Mouse (Mus musculus) forebrain, embryonic 10.5 days (tissue): ENCODE data around the gene Fntb. TPM values are rescaled to one million over a fixed set of nuclear protein-coding genes. Genes with fewer than 3 reads are reported as not detected.

Experiments
- DNase-seq: peaks from one replicate; pipeline ENCODE4 v3.0.0-alpha.2; 2017; ENCODE audit warnings: low spot score; ENCODE audit errors: extremely low spot score
- H3K27ac ChIP-seq: fragments of 300-500 bp; sonication (generic); 2 replicates; pipeline ENCODE4 v1.5.1; 2016; ENCODE audit warnings: mild to moderate bottlenecking
- H3K27me3 ChIP-seq: fragments of 300-500 bp; sonication (generic); 2 replicates; pipeline ENCODE4 v1.6.1; 2016; ENCODE audit warnings: mild to moderate bottlenecking; ENCODE audit not compliant: poor library complexity, severe bottlenecking
- H3K36me3 ChIP-seq: fragments of 300-500 bp; sonication (generic); replicated peaks from 2 replicates; pipeline ENCODE4 v1.6.1; 2016; ENCODE audit warnings: mild to moderate bottlenecking, moderate library complexity
- H3K4me1 ChIP-seq: fragments of 300-500 bp; sonication (generic); 2 replicates; pipeline ENCODE4 v1.6.1; 2016
- H3K4me3 ChIP-seq: fragments of 300-500 bp; sonication (generic); 2 replicates; pipeline ENCODE4 v1.5.1; 2016; ENCODE audit warnings: mild to moderate bottlenecking, moderate library complexity
- H3K9me3 ChIP-seq: fragments of 300-500 bp; sonication (generic); 2 replicates; pipeline ENCODE4 v1.6.1; 2016; ENCODE audit warnings: mild to moderate bottlenecking, moderate library complexity
- WGBS: fragments of 180-500 bp; shearing (Covaris S2); methylation state at CpG from one replicate; pipeline ENCODE4 v1.1.7; 2016; 5-methylcytosine and 5-hydroxymethylcytosine counted together
- polyA plus RNA-seq: library from polyadenylated mRNA; unstranded; fragments of >200 nt; fragmentation: Nextera tagmentation; extraction: Ambion mirVana; gene quantifications from 2 replicates; pipeline ENCODE4 v1.2.1, GENCODE M21; 2016

The Fntb gene
- polyA plus RNA-seq, 1 experiment from 2014 or later = 44.7 TPM

- Histone ChIP-seq H3K4me1 (peaks cover 15% of the 10 kb centered on the region), H3K27me3 (no peaks in the 10 kb centered on the region), H3K27ac (no peak overlapping the region), H3K4me3 (no peak overlapping the region), H3K9me3 (no peaks in the 10 kb centered on the region), H3K36me3 (peaks cover 36% of the 10 kb centered on the region)
- 88% methylated on average over 5 of the region's 5 CpGs for WGBS
- no peak for DNase-seq
Observed at GRCm38 (mm10) chr12:76909218-76909617, 143.8 kb downstream of the Fntb start.

GRCm38 (mm10) chr12:76910258-76910940, 145.0 kb downstream of the Fntb start:
- H3K27ac ChIP-seq = peak overlapping the region; percentile 65; the same call in 1 of the 2 replicates
- H3K4me1 ChIP-seq = peaks cover 15% of the 10 kb centered on the region
- H3K27me3 ChIP-seq = no peaks in the 10 kb centered on the region
- WGBS = 73% methylated on average over 11 of the region's 11 CpGs
- H3K4me3 ChIP-seq = no peak overlapping the region
- H3K9me3 ChIP-seq = no peaks in the 10 kb centered on the region
- H3K36me3 ChIP-seq = peaks cover 39% of the 10 kb centered on the region
- no peak for DNase-seq

GRCm38 (mm10) chr12:76911171-76911726, 145.9 kb downstream of the Fntb start:
- 72% methylated on average over 16 of the region's 16 CpGs for WGBS
- H3K4me3 ChIP-seq = no peak overlapping the region
- H3K36me3 ChIP-seq = peaks cover 42% of the 10 kb centered on the region
- no peaks in the 10 kb centered on the region for H3K27me3 ChIP-seq
- H3K27ac ChIP-seq = 0 out of 2 replicates have a peak overlapping the region, but pooled peaks have one; percentile 41
- no peaks in the 10 kb centered on the region for H3K9me3 ChIP-seq
- DNase-seq = no peak
- H3K4me1 ChIP-seq = peaks cover 15% of the 10 kb centered on the region

GRCm38 (mm10) chr12:76912193-76912592, 146.8 kb downstream of the Fntb start:
- peaks cover 43% of the 10 kb centered on the region for H3K36me3 ChIP-seq
- H3K27ac ChIP-seq = no peak overlapping the region
- DNase-seq = no peak
- no peaks in the 10 kb centered on the region for H3K27me3 ChIP-seq
- H3K9me3 ChIP-seq = no peaks in the 10 kb centered on the region
- H3K4me1 ChIP-seq = peaks cover 15% of the 10 kb centered on the region
- WGBS = 88% methylated on average over 9 of the region's 9 CpGs
- no peak overlapping the region for H3K4me3 ChIP-seq

- 90% methylated on average over 11 of the region's 11 CpGs for WGBS
Observed at GRCm38 (mm10) chr12:76916163-76916562, 150.8 kb downstream of the Fntb start.

GRCm38 (mm10) chr12:76918113-76918512, 152.7 kb downstream of the Fntb start:
- H3K4me3 ChIP-seq = no peak overlapping the region
- DNase-seq = no peak
- H3K36me3 ChIP-seq = peaks cover 35% of the 10 kb centered on the region
- H3K9me3 ChIP-seq = no peaks in the 10 kb centered on the region
- WGBS = 81% methylated on average over 6 of the region's 6 CpGs
- H3K27ac ChIP-seq = no peak overlapping the region
- no peaks in the 10 kb centered on the region for H3K27me3 ChIP-seq
- peaks cover 5% of the 10 kb centered on the region for H3K4me1 ChIP-seq

More at GRCm38 (mm10) chr12:76916163-76916562, 150.8 kb downstream of the Fntb start:
- H3K27ac ChIP-seq = no peak overlapping the region; the same call in 1 of the 2 replicates
- H3K36me3 ChIP-seq = peaks cover 41% of the 10 kb centered on the region
- no peak for DNase-seq
- peaks cover 9% of the 10 kb centered on the region for H3K4me1 ChIP-seq
- H3K9me3 ChIP-seq = no peaks in the 10 kb centered on the region
- H3K27me3 ChIP-seq = no peaks in the 10 kb centered on the region
- no peak overlapping the region for H3K4me3 ChIP-seq

GRCm38 (mm10) chr12:76918855-76919254, 153.5 kb downstream of the Fntb start:
- H3K4me3 ChIP-seq = no peak overlapping the region
- no peaks in the 10 kb centered on the region for H3K9me3 ChIP-seq
- WGBS = 71% methylated on average over 3 of the region's 3 CpGs
- H3K27ac ChIP-seq = no peak overlapping the region
- H3K4me1 ChIP-seq = peaks cover 5% of the 10 kb centered on the region
- H3K36me3 ChIP-seq = peaks cover 38% of the 10 kb centered on the region
- DNase-seq = no peak
- H3K27me3 ChIP-seq = no peaks in the 10 kb centered on the region

- H3K36me3 ChIP-seq = peaks cover 32% of the 10 kb centered on the region
- no peak overlapping the region for H3K4me3 ChIP-seq
- no peak for DNase-seq
- H3K9me3 ChIP-seq = no peaks in the 10 kb centered on the region
- 90% methylated on average over 6 of the region's 6 CpGs for WGBS
- no peaks in the 10 kb centered on the region for H3K27me3 ChIP-seq
- H3K4me1 ChIP-seq = peaks cover 5% of the 10 kb centered on the region
- H3K27ac ChIP-seq = no peak overlapping the region
Observed at GRCm38 (mm10) chr12:76920398-76920797, 155.0 kb downstream of the Fntb start.

- DNase-seq = no peak
- peaks cover 32% of the 10 kb centered on the region for H3K36me3 ChIP-seq
- peaks cover 5% of the 10 kb centered on the region for H3K4me1 ChIP-seq
- H3K27ac ChIP-seq = no peak overlapping the region; the same call in 1 of the 2 replicates
- H3K4me3 ChIP-seq = no peak overlapping the region
- no peaks in the 10 kb centered on the region for H3K9me3 ChIP-seq
- H3K27me3 ChIP-seq = no peaks in the 10 kb centered on the region
- 85% methylated on average over 8 of the region's 8 CpGs for WGBS
Observed at GRCm38 (mm10) chr12:76920990-76921389, 155.6 kb downstream of the Fntb start.

GRCm38 (mm10) chr12:76923118-76923517, 157.7 kb downstream of the Fntb start:
- WGBS = 92% methylated on average over 8 of the region's 8 CpGs
- H3K27me3 ChIP-seq = no peaks in the 10 kb centered on the region
- no peak overlapping the region for H3K4me3 ChIP-seq
- no peak for DNase-seq
- peaks cover 20% of the 10 kb centered on the region for H3K36me3 ChIP-seq
- no peak overlapping the region for H3K27ac ChIP-seq
- H3K9me3 ChIP-seq = no peaks in the 10 kb centered on the region
- peaks cover 5% of the 10 kb centered on the region for H3K4me1 ChIP-seq

GRCm38 (mm10) chr12:76924904-76925604, 159.7 kb downstream of the Fntb start:
- no peaks in the 10 kb centered on the region for H3K9me3 ChIP-seq
- H3K36me3 ChIP-seq = peaks cover 16% of the 10 kb centered on the region
- no peak for DNase-seq
- H3K27ac ChIP-seq = no peak overlapping the region
- 94% methylated on average over 10 of the region's 10 CpGs for WGBS
- H3K4me3 ChIP-seq = no peak overlapping the region
- no peaks in the 10 kb centered on the region for H3K27me3 ChIP-seq
- peaks cover 6% of the 10 kb centered on the region; the same call in 1 of the 2 replicates for H3K4me1 ChIP-seq

- H3K9me3 ChIP-seq = no peaks in the 10 kb centered on the region
- DNase-seq = no peak
- H3K36me3 ChIP-seq = peaks cover 9% of the 10 kb centered on the region; the same call in 1 of the 2 replicates
- H3K27me3 ChIP-seq = no peaks in the 10 kb centered on the region
- H3K4me3 ChIP-seq = no peak overlapping the region
- H3K27ac ChIP-seq = no peak overlapping the region
- H3K4me1 ChIP-seq = peaks cover 6% of the 10 kb centered on the region; the same call in 1 of the 2 replicates
- 90% methylated on average over 10 of the region's 10 CpGs for WGBS
Observed at GRCm38 (mm10) chr12:76926338-76926945, 161.1 kb downstream of the Fntb start.
